9 mouse cellular contexts compared by ENCODE assay signal in genomic region chr11:73039102-73039799, GRCm38 (mm10). TPM values are rescaled to one million over a fixed set of nuclear protein-coding genes. Genes with fewer than 3 reads are reported as not detected.
A peak's percentile ranks its signal among the peaks of the same experiment; 100 is the strongest.
DNase-seq lines count a peak whose midpoint lies in the region; ATAC-seq and TF ChIP-seq lines count a peak whose summit lies in the region.
"Had no signal": no experiment of that assay in that cellular context is flagged by ENCODE, and none has a peak within 500 bp of the region (broad histone marks: within the 10 kb centered on the region; RNA-seq: fewer than 3 reads in every experiment).

No protein-coding gene starts in this region.

- no peak overlapping the region for H3K9ac ChIP-seq in kidney, embryonic 15.5 days
- H3K9ac ChIP-seq in limb, embryonic 13.5 days, result no peak overlapping the region
- H3K9ac ChIP-seq: limb, embryonic 12.5 days had no signal

- 61% methylated on average over 9 of the region's 9 CpGs for WGBS in kidney, embryonic 15.5 days
- 61% methylated on average over 9 of the region's 9 CpGs for WGBS in limb, embryonic 13.5 days

- H3K27me3 ChIP-seq in kidney, embryonic 15.5 days, result no peaks in the 10 kb centered on the region
- H3K27me3 ChIP-seq in E14TG2a.4 (ENCODE audit: insufficient read depth, low read length), result no peaks in the 10 kb centered on the region
- H3K27me3 ChIP-seq in limb, embryonic 13.5 days, result no peaks in the 10 kb centered on the region
- H3K27me3 ChIP-seq: limb, embryonic 12.5 days had no signal

- intact Hi-C loops in gastrocnemius, postnatal 14 days (cut with DNase I; ENCODE audit: low total_unique reads), result loop anchor here (2.0 kb wide), 1 partner anchor 32 kb away; no protein-coding TSS in a partner anchor

- no peak overlapping the region for H3K4me3 ChIP-seq in kidney, embryonic 15.5 days (replicated peaks)
- H3K4me3 ChIP-seq in E14TG2a.4 (replicated peaks; ENCODE audit: low read length), result no peak overlapping the region
- no peak overlapping the region for H3K4me3 ChIP-seq in limb, embryonic 13.5 days
- H3K4me3 ChIP-seq: limb, embryonic 12.5 days had no signal

- H3K4me2 ChIP-seq in kidney, embryonic 15.5 days, result no peak overlapping the region
- no peak overlapping the region for H3K4me2 ChIP-seq in limb, embryonic 13.5 days (replicated peaks)
- H3K4me2 ChIP-seq: limb, embryonic 12.5 days had no signal

- no peak for ATAC-seq in kidney, embryonic 15.5 days (replicated peaks; ENCODE audit: low FRiP score)
- ATAC-seq in limb, embryonic 13.5 days (ENCODE audit: low FRiP score, low read depth), result peak; percentile 52; the same call in 1 of the 2 replicates
- no peak for ATAC-seq in erythroid progenitor cell, adult 5-6 weeks (replicated peaks; ENCODE audit: low FRiP score, poor library complexity, severe bottlenecking)

- peaks cover 9% of the 10 kb centered on the region for H3K4me1 ChIP-seq in kidney, embryonic 15.5 days
- peaks cover 40% of the 10 kb centered on the region for H3K4me1 ChIP-seq in E14TG2a.4 (replicated peaks; ENCODE audit: low read depth, low read length)
- H3K4me1 ChIP-seq in limb, embryonic 13.5 days, result 0 out of 2 replicates have a peak, but pooled peaks cover 7% of the 10 kb centered on the region

- peak; percentile 65 for DNase-seq in kidney, adult 18-20 months
- DNase-seq in cerebellum, adult 8-10 months, result peak; percentile 55
- DNase-seq in gastrocnemius, postnatal 14 days, result peak; percentile 68
- peak; percentile 53 for DNase-seq in neural tube, embryonic 10.5 days (ENCODE audit: extremely low spot score, low spot score)

- H3K9me3 ChIP-seq in kidney, embryonic 15.5 days (replicated peaks), result no peaks in the 10 kb centered on the region
- H3K9me3 ChIP-seq in E14TG2a.4 (ENCODE audit: low read length), result no peaks in the 10 kb centered on the region
- H3K9me3 ChIP-seq in limb, embryonic 13.5 days, result no peaks in the 10 kb centered on the region
- H3K9me3 ChIP-seq: limb, embryonic 12.5 days had no signal

- peak; percentile 39 for TF ChIP-seq CTCF in E14TG2a.4 (conservative IDR thresholded peaks at IDR 0.05; ENCODE audit: low read length)

- no peak overlapping the region for H3K27ac ChIP-seq in kidney, embryonic 15.5 days
- H3K27ac ChIP-seq in limb, embryonic 13.5 days, result no peak overlapping the region
- H3K27ac ChIP-seq: limb, embryonic 12.5 days had no signal

- H3K36me3 ChIP-seq in kidney, embryonic 15.5 days, result 0 out of 2 replicates have a peak, but pooled peaks cover 4% of the 10 kb centered on the region
- peaks cover 17% of the 10 kb centered on the region; the same call in 1 of the 2 replicates for H3K36me3 ChIP-seq in E14TG2a.4 (ENCODE audit: insufficient read depth, low read length)
- H3K36me3 ChIP-seq in limb, embryonic 13.5 days, result peaks cover 22% of the 10 kb centered on the region; the same call in 1 of the 2 replicates
- H3K36me3 ChIP-seq: limb, embryonic 12.5 days had no signal

RNA-seq across cellular contexts. Expression of gene Ncbp3, which starts 8.3 kb away (rescaled TPM):
- polyA plus RNA-seq in kidney, embryonic 15.5 days (2015; fragmentation: Nextera tagmentation; extraction: Ambion mirVana), result 12.1 and 12.9 TPM in 2 replicates
- 1 to 10 TPM; 3.3 to 3.9 TPM for total RNA-seq in gastrocnemius, postnatal 14 days (2021)
- polyA plus RNA-seq in limb, embryonic 13.5 days (2015; fragmentation: Nextera tagmentation; extraction: Ambion mirVana), result 14.0 and 14.5 TPM in 2 replicates
- 10.9 and 11.9 TPM in 2 replicates for total RNA-seq in erythroid progenitor cell, adult 5-6 weeks (2015; ENCODE audit: low replicate concordance)
- 17.4 and 18.9 TPM in 2 replicates for total RNA-seq in erythroid progenitor cell, adult 5-6 weeks (2017; ENCODE audit: low replicate concordance)

RNA-seq across cellular contexts. Expression of gene Camkk1, which starts 20.4 kb away (rescaled TPM):
- polyA plus RNA-seq in kidney, embryonic 15.5 days (2015; fragmentation: Nextera tagmentation; extraction: Ambion mirVana), result 6.7 and 9.2 TPM in 2 replicates
- 1 to 10 TPM; 1.1 to 1.8 TPM for total RNA-seq in gastrocnemius, postnatal 14 days (2021)
- polyA plus RNA-seq in limb, embryonic 13.5 days (2015; fragmentation: Nextera tagmentation; extraction: Ambion mirVana), result 11.3 and 12.7 TPM in 2 replicates
- total RNA-seq in erythroid progenitor cell, adult 5-6 weeks (2015; ENCODE audit: low replicate concordance), result not detected in 2 replicates
- 0.26 and 0.76 TPM in 2 replicates for total RNA-seq in erythroid progenitor cell, adult 5-6 weeks (2017; ENCODE audit: low replicate concordance)

RNA-seq across cellular contexts. Expression of gene P2rx1, which starts 40.3 kb away (rescaled TPM):
- 1.6 and 1.7 TPM in 2 replicates for polyA plus RNA-seq in kidney, embryonic 15.5 days (2015; fragmentation: Nextera tagmentation; extraction: Ambion mirVana)
- total RNA-seq in gastrocnemius, postnatal 14 days (2021), result 1 to 10 TPM in 1 of 2 experiments, under 1 TPM in 1; 0.38 to 1.1 TPM
- polyA plus RNA-seq in limb, embryonic 13.5 days (2015; fragmentation: Nextera tagmentation; extraction: Ambion mirVana), result 0.84 and 1.0 TPM in 2 replicates
- 1.1 and 3.4 TPM in 2 replicates for total RNA-seq in erythroid progenitor cell, adult 5-6 weeks (2015; ENCODE audit: low replicate concordance)
- 0.45 and 0.51 TPM in 2 replicates for total RNA-seq in erythroid progenitor cell, adult 5-6 weeks (2017; ENCODE audit: low replicate concordance)

RNA-seq across cellular contexts. Expression of gene Itgae, which starts 51.1 kb away (rescaled TPM):
- polyA plus RNA-seq in kidney, embryonic 15.5 days (2015; fragmentation: Nextera tagmentation; extraction: Ambion mirVana), result 0.37 and 0.42 TPM in 2 replicates
- total RNA-seq in gastrocnemius, postnatal 14 days (2021), result under 1 TPM; 0.07 to 0.10 TPM
- 0.32 and 0.57 TPM in 2 replicates for polyA plus RNA-seq in limb, embryonic 13.5 days (2015; fragmentation: Nextera tagmentation; extraction: Ambion mirVana)
- not detected in 2 replicates for total RNA-seq in erythroid progenitor cell, adult 5-6 weeks (2015; ENCODE audit: low replicate concordance)
- total RNA-seq in erythroid progenitor cell, adult 5-6 weeks (2017; ENCODE audit: low replicate concordance), result 0.08 and 1.3 TPM in 2 replicates
